Mouse (Mus musculus) lung, adult 2 months (tissue): ENCODE measurements around the gene Kcnq5.

Experiments used
- CTCF ChIP-seq: fragments of 200-500 bp; IDR thresholded peaks from 2 replicates; pipeline ENCODE4 v1.5.1; 2011; ENCODE audit warnings: mild to moderate bottlenecking, low read length, control low read depth; ENCODE audit not compliant: insufficient read depth
- POLR2A ChIP-seq: fragments of 200-500 bp; IDR thresholded peaks from 2 replicates; pipeline ENCODE4 v1.6.1; 2011; ENCODE audit warnings: low read depth, mild to moderate bottlenecking, control low read depth, low read length, borderline replicate concordance; ENCODE audit errors: extremely low read depth

DNA sequence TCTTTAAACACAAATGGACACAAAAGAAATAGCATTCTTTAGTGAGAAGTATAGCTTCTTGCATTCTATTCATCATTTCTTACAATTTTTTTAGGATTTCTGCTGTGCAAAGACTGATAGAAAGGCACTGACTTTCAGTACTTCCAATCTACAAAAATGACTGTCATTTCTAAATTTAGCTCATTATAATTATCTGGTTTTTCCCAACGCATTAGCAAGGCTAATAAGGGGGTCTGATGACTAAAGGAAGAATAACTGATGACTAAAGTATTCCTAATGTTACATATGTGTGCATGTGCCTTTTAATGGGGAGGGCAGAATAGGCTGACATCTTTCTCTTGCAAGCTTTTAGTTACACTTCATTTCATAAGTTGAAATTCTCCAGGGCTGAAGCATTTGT lies 191.2 kb downstream of the Kcnq5 start:
- TF ChIP-seq CTCF (no peak), POLR2A (no peak)
